Mouse (Mus musculus): Measurements from ENCODE around the gene Slc15a5.

Gene Slc15a5

GRCm38 (mm10) chr6:137960023-137960778 lies 119.5 kb downstream of the Slc15a5 start:
- DNase-seq (ENCODE audit: low spot score), result no peak

- no peak for DNase-seq (ENCODE audit: low spot score)
These were observed 122.1 kb downstream of the Slc15a5 start for GRCm38 (mm10) chr6:137957630-137958029.

GRCm38 (mm10) chr6:137956783-137957429 lies 122.8 kb downstream of the Slc15a5 start:
- DNase-seq (ENCODE audit: low spot score), result no peak

GRCm38 (mm10) chr6:137946520-137946919 lies 133.2 kb downstream of the Slc15a5 start:
- DNase-seq (ENCODE audit: low spot score), result no peak

DNA sequence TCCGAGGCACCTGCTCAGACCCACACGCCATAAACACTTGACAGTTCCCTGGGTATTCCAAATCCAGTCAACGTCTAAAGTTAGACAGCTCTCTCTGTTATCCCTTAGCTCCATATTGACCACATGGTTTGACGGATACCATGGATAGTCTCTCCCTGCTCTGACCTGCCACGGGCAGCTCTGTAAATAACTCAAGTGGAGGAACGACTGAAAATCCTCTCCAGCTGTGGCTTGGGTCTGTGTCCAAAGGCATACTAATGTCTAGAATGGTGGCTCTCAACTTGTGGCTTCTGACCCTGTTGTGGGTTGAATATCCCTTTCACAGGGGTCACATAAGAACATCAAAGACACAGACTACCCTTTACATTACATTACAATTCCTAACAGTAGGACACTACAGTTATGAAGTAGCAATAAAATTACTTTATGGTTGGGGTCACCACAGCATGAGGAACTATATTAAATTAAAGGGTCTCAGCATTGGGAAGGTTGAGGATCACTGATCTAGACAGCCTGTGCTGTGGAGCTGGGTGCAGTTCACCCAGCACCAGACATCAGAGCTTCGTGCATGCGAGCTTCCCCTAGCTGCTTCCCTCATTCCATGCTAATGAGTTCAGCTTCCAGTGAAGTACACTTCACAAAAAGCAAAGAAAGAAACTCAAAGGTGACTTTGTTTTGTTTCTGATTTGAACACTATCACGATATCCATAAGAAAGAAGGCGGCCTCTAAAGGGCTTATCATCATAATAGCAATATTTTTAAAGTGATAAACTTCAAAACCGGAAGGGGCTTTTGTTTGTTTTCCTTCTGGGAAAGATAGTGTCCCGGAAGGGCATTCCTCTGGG lies 139.1 kb downstream of the Slc15a5 start:
- no peak for DNase-seq (ENCODE audit: low spot score)

DNA sequence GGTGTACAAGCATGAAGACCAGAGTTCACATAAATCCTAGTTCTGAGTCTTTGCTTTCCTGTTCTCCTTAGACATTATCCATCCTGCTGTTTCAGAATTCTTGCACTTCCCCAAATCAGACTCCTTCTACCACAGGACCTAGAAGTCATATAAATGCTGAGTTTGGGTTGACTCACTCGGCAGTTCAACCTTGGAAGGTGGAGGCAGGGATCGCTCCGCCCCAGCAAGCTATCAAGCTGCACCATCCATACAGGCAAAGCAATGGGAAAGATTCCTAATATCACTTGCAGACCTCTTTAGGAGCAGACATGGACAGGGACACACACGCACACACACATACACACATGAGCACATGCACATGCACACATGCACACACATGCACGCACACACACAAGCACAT lies 142.2 kb downstream of the Slc15a5 start:
- no peak for DNase-seq (ENCODE audit: low spot score)

DNA sequence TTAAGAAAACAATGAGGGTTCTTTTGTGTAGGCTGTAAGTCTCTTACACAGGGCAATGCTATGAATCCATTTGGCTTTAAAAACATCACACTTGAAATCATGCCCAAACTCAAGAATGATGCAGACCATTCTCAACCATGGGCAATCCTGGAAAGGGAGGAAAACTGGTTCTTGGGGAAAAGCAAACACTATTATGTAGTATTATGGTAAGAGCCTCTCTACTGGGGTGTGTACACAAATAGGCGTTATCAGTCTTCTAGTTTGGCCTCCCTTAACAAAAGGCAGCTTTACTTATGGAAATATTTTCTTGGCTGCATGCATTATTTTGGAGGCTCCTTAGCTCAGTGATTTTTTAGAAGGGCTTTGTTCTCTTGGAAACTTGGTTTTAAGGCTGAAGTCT lies 143.4 kb downstream of the Slc15a5 start:
- no peak for DNase-seq (ENCODE audit: low spot score)

DNA sequence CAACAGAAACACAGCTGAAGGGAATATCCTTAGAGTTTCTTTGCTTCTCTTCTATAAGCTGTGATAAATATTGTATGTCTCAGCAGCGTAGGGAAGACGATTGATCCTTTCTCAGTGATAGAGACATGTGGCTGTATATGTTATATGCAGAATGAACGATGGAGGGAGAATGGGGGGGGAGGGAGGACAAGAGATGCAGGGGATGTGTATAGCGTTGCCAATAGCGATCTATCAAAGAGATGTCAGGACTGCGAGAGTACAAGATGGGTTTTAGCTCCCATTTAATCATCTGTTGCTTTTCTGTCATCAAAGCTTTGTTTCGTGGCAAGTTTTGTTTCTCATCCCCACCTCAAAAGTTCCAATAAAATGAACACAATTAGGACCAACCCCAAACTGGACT lies 143.9 kb downstream of the Slc15a5 start:
- no peak for DNase-seq (ENCODE audit: low spot score)

DNA sequence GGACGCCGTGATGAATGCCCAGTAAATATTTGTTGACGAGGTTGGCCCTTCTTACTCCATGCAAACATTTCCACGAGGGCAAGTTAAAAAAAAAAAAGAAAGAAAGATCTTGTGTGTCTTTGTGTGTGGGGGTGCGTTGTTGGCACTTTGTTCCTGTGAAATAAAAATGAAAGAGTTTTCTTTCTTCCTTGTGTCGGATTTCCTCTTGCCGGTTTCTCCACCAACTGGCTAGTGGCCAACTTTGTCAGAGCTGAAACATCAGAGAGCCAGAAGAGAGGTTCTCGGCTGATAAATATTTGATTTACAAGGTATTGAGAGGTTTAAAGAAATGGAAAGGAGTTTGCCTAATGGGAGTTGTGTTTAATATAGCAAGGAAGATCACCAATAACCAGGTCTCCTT lies 144.4 kb downstream of the Slc15a5 start:
- no peak for DNase-seq (ENCODE audit: low spot score)

- DNase-seq (ENCODE audit: low spot score), result no peak
These were observed 145.0 kb downstream of the Slc15a5 start for GRCm38 (mm10) chr6:137934545-137935298.

Measured in ovary, postnatal 10 days (tissue).